Mouse (Mus musculus) kidney, adult 10 weeks (tissue): ENCODE data around the gene 4930548H24Rik. TPM values are rescaled to one million over a fixed set of nuclear protein-coding genes. Genes with fewer than 3 reads are reported as not detected.

Source experiments
- polyA plus RNA-seq: library from polyadenylated mRNA; stranded (reverse); fragments of 350-450 nt; fragmentation: Illumina TruSeq; extraction: RNeasy Lipid Tissue Mini Kit (QIAGEN cat#74804); gene quantifications from one replicate; pipeline ENCODE4 v1.2.3, GENCODE M21; 2014; ENCODE audit warnings: low read depth, low replicate concordance

The 4930548H24Rik gene
- not detected for polyA plus RNA-seq

GRCm38 (mm10) chr5:31485440-31485839 is at the start of gene 4930548H24Rik:
Gene 4930548H24Rik, plus strand, starts transcription at chr5:31485740.

GRCm38 (mm10) chr5:31451878-31452561 is 33.5 kb upstream of the 4930548H24Rik start, which contains the start of gene Zfp512:
Gene Zfp512, plus strand, starts transcription at chr5:31452431.

DNA sequence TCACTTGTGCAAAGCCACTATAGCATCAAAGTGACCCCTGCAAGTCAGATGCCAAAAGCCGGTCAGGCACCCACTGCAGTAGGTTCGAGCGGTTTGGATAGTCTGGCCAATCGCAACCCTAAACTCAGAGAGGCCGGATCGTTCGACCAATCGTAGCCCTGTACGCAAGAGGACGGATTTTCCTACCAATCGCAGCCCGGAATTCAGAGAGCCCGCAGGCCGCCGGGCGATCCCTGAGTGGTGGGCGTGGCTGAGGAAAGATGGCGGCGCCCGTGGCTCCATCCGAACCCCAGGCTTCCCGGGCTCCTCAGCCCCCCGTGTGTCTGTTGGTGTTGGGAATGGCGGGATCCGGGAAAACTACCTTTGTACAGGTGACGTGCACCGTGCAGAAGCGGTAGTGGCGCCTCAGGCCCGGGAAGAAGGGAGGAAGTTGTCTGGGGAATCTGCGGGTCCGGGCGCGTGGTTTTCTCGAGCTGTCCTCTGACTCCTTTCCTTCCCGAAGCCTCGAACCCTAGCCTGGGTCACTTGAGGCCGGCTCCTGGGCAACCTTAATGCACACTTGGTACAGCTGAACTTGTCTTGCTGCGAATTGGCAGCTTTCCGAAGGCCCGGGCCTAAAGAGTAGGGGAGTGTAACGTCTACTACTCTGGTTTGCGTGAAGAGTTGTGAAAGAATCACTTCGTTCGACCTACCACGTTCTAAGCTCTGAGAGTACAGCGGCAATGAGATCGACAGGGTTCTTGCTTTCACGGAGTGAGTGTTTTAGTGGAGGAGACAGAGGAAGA is 9.2 kb downstream of the 4930548H24Rik start, which contains the start of gene Gpn1:
Gene Gpn1, plus strand, starts transcription at position 229 of the 785 bp plus-strand sequence.

DNA sequence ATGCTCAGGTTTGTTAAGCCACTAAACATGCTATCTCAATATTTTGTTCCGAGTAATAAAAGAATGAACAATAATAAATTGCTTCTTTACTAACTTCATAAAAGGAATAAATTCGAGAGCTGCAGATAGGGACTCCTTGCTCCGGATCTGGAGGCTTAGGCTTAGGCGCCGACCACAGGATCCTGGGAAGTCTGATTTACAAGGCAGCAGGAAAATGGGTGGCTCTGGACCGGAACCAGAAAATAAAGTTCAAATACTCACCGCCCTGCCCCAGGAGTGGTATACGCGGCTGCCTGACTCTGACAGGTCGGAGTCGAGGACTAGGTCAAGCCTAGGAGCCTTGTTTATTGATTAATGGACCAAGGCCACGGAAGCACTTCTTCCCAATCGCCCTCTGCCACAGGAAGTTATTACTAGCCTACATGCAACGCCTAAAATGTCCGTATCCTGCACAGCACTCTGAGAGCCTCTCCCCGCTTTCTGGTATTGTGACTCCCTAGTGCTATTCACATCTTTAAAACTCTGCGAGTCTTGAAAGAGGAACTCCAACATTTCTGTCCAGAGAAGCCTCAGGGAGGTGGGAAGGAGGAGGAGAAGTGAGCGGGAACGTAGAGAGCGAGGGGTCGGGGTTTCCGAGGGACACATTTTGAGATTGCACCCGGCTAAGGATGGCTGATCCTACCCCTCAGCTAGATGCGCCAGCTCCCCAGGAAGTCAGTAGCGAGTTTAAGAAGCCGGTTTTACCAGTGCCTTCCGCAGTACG is 41.0 kb downstream of the 4930548H24Rik start, which contains the start of gene Slc4a1ap:
Gene Slc4a1ap, plus strand, starts transcription at position 642 of the 763 bp plus-strand sequence.

GRCm38 (mm10) chr5:31527707-31528106 is 42.2 kb downstream of the 4930548H24Rik start, which contains the start of gene Supt7l:
Gene Supt7l, minus strand, starts transcription at chr5:31527807.

Other genes with a start within 250 kb of the 4930548H24Rik start
- gene Nrbp1, start 244.9 kb upstream of the 4930548H24Rik start, polyA plus RNA-seq: 66.5 TPM
- not detected for gene Gm9970, start 244.5 kb upstream of the 4930548H24Rik start, polyA plus RNA-seq
- gene Krtcap3, start 234.0 kb upstream of the 4930548H24Rik start, polyA plus RNA-seq: 1.5 TPM
- 11.9 TPM for gene Ift172, start 194.6 kb upstream of the 4930548H24Rik start, polyA plus RNA-seq
- gene Fndc4, start 189.7 kb upstream of the 4930548H24Rik start, polyA plus RNA-seq: 3.0 TPM
- gene Gckr, start 188.3 kb upstream of the 4930548H24Rik start, polyA plus RNA-seq: not detected
- 20.2 TPM for gene Zfp512, start 33.3 kb upstream of the 4930548H24Rik start, polyA plus RNA-seq
- gene Gpn1, start 9.0 kb downstream of the 4930548H24Rik start, polyA plus RNA-seq: 26.4 TPM
- gene Slc4a1ap, start 41.3 kb downstream of the 4930548H24Rik start, polyA plus RNA-seq: 48.0 TPM
- gene Supt7l, start 42.1 kb downstream of the 4930548H24Rik start, polyA plus RNA-seq: 15.8 TPM
- gene Mrpl33, start 111.2 kb downstream of the 4930548H24Rik start, polyA plus RNA-seq: 76.9 TPM
- gene Rbks, start 211.9 kb downstream of the 4930548H24Rik start, polyA plus RNA-seq: 11.9 TPM
- gene Babam2, start 211.9 kb downstream of the 4930548H24Rik start, polyA plus RNA-seq: 70.3 TPM